ENCODE assay signal across 10 mouse cellular contexts in genomic region chr4:150268674-150269653, GRCm38 (mm10). TPM values are rescaled to one million over a fixed set of nuclear protein-coding genes. Genes with fewer than 3 reads are reported as not detected.
DNase-seq lines count a peak whose midpoint lies in the region; ATAC-seq and TF ChIP-seq lines count a peak whose summit lies in the region.
"Had no signal": no experiment of that assay in that cellular context is flagged by ENCODE, and none has a peak within 500 bp of the region (broad histone marks: within the 10 kb centered on the region; RNA-seq: fewer than 3 reads in every experiment).

No protein-coding gene starts in this region.

- H3K9me3 ChIP-seq in hindbrain, embryonic 10.5 days, result no peaks in the 10 kb centered on the region
- no peaks in the 10 kb centered on the region for H3K9me3 ChIP-seq in hindbrain, embryonic 13.5 days
- H3K9me3 ChIP-seq in embryonic facial prominence, embryonic 12.5 days, result no peaks in the 10 kb centered on the region

- H3K9ac ChIP-seq in hindbrain, embryonic 13.5 days, result no peak overlapping the region
- no peak overlapping the region for H3K9ac ChIP-seq in embryonic facial prominence, embryonic 12.5 days

- no peak for TF ChIP-seq POLR2A in myocyte (IDR thresholded peaks at IDR 0.05; ENCODE audit: insufficient read length, low read depth)

- H3K4me1 ChIP-seq in hindbrain, embryonic 10.5 days (replicated peaks), result peaks cover 27% of the 10 kb centered on the region
- peaks cover 33% of the 10 kb centered on the region for H3K4me1 ChIP-seq in hindbrain, embryonic 13.5 days (replicated peaks)
- peaks cover 32% of the 10 kb centered on the region for H3K4me1 ChIP-seq in embryonic facial prominence, embryonic 12.5 days

- no peak for ATAC-seq in hindbrain, embryonic 13.5 days (ENCODE audit: low FRiP score)
- peak; percentile 50 for ATAC-seq in CD4-positive, CD25-positive, alpha-beta regulatory T cell, adult 4 months
- ATAC-seq in embryonic facial prominence, embryonic 12.5 days (ENCODE audit: insufficient number of reproducible peaks, insufficient read depth, low FRiP score, low TSS enrichment), result no peak
- ATAC-seq: Patski had no signal

- H3K4me2 ChIP-seq in hindbrain, embryonic 13.5 days, result no peak overlapping the region
- 0 out of 2 replicates have a peak overlapping the region, but pooled peaks have one; percentile 2 for H3K4me2 ChIP-seq in embryonic facial prominence, embryonic 12.5 days (replicated peaks)
- H3K4me2 ChIP-seq in myocyte (ENCODE audit: low read depth), result peak overlapping the region; percentile 49

- WGBS in hindbrain, embryonic 10.5 days, result 89% methylated on average over 33 of the region's 33 CpGs
- 83% methylated on average over 33 of the region's 33 CpGs for WGBS in hindbrain, embryonic 13.5 days
- 78% methylated on average over 33 of the region's 33 CpGs for WGBS in embryonic facial prominence, embryonic 12.5 days

- no peaks in the 10 kb centered on the region for H3K27me3 ChIP-seq in hindbrain, embryonic 10.5 days (ENCODE audit: insufficient read depth, poor library complexity, severe bottlenecking)
- H3K27me3 ChIP-seq in hindbrain, embryonic 13.5 days, result no peaks in the 10 kb centered on the region
- H3K27me3 ChIP-seq in embryonic facial prominence, embryonic 12.5 days, result no peaks in the 10 kb centered on the region
- no peaks in the 10 kb centered on the region for H3K27me3 ChIP-seq in myocyte (ENCODE audit: control insufficient read depth, insufficient read depth, insufficient read length)
- H3K27me3 ChIP-seq: Patski had no signal

- no peaks in the 10 kb centered on the region for H3K36me3 ChIP-seq in hindbrain, embryonic 10.5 days
- no peaks in the 10 kb centered on the region for H3K36me3 ChIP-seq in hindbrain, embryonic 13.5 days
- H3K36me3 ChIP-seq in embryonic facial prominence, embryonic 12.5 days, result no peaks in the 10 kb centered on the region
- no peaks in the 10 kb centered on the region for H3K36me3 ChIP-seq in myocyte (ENCODE audit: control insufficient read depth, insufficient read depth)

- no peaks in the 10 kb centered on the region for H3K79me2 ChIP-seq in myocyte (ENCODE audit: control insufficient read depth, insufficient read depth)

- H3K27ac ChIP-seq in hindbrain, embryonic 10.5 days, result peak overlapping the region; percentile 45; the same call in 1 of the 2 replicates
- no peak overlapping the region for H3K27ac ChIP-seq in hindbrain, embryonic 13.5 days
- H3K27ac ChIP-seq in embryonic facial prominence, embryonic 12.5 days, result 0 out of 2 replicates have a peak overlapping the region, but pooled peaks have one; percentile 31

- H3K4me3 ChIP-seq in hindbrain, embryonic 10.5 days, result no peak overlapping the region
- no peak overlapping the region for H3K4me3 ChIP-seq in hindbrain, embryonic 13.5 days
- no peak overlapping the region for H3K4me3 ChIP-seq in embryonic facial prominence, embryonic 12.5 days
- H3K4me3 ChIP-seq in myocyte, result no peak overlapping the region

- no peak for DNase-seq in hindbrain, embryonic 10.5 days (ENCODE audit: low spot score)
- no peak for DNase-seq in spleen, adult 12 weeks (ENCODE audit: low spot score)
- no peak for DNase-seq in layer of hippocampus, adult 9-10 months (ENCODE audit: low spot score)
- no peak for DNase-seq in cerebellum, postnatal 4 days (ENCODE audit: low spot score in 2 of 2)
- DNase-seq: lung, adult 18-20 months had no signal

- H3ac ChIP-seq in myocyte (ENCODE audit: control insufficient read depth, insufficient read length), result no peak overlapping the region

TF ChIP-seq in myocyte, 11 proteins besides CTCF, POLR2A, EP300 and RAD21:
- TF ChIP-seq MYOG (IDR thresholded peaks at IDR 0.05; ENCODE audit: control insufficient read depth in 1 of 3, insufficient read depth in 1 of 3, insufficient read length in 2 of 3, low read depth in 2 of 3) (no peak), MYOD1 (IDR thresholded peaks at IDR 0.05; ENCODE audit: control insufficient read depth in 1 of 3, insufficient read length in 2 of 3, low read depth in 2 of 3) (no peak)

RNA-seq across cellular contexts. Expression of gene Rere, which starts 12.5 kb away (rescaled TPM):
- polyA plus RNA-seq in hindbrain, embryonic 10.5 days (2016; fragmentation: Nextera tagmentation; extraction: Ambion mirVana), result 29.4 and 40.4 TPM in 2 replicates
- polyA plus RNA-seq in hindbrain, embryonic 13.5 days (2015; fragmentation: Nextera tagmentation; extraction: Ambion mirVana), result 36.2 and 39.0 TPM in 2 replicates
- polyA plus RNA-seq in CD4-positive, CD25-positive, alpha-beta regulatory T cell, adult 4 months (2017; shearing (Covaris generic)), result 10 to 100 TPM; 24.7 to 28.4 TPM
- 37.7 and 40.7 TPM in 2 replicates for polyA plus RNA-seq in embryonic facial prominence, embryonic 12.5 days (2016; fragmentation: Nextera tagmentation; extraction: Ambion mirVana)
- 34.0 TPM for polyA plus RNA-seq in myocyte (2012; fragmentation: generic; extraction: Trizol)

RNA-seq across cellular contexts. Expression of gene Eno1, which starts 32.4 kb away (rescaled TPM):
- 2,517 and 3,327 TPM in 2 replicates for polyA plus RNA-seq in hindbrain, embryonic 10.5 days (2016; fragmentation: Nextera tagmentation; extraction: Ambion mirVana)
- 1,025 and 1,119 TPM in 2 replicates for polyA plus RNA-seq in hindbrain, embryonic 13.5 days (2015; fragmentation: Nextera tagmentation; extraction: Ambion mirVana)
- polyA plus RNA-seq in CD4-positive, CD25-positive, alpha-beta regulatory T cell, adult 4 months (2017; shearing (Covaris generic)), result 1,000 to 10,000 TPM in 1 of 2 experiments, 100 to 1,000 TPM in 1; 733 to 1,178 TPM
- polyA plus RNA-seq in embryonic facial prominence, embryonic 12.5 days (2016; fragmentation: Nextera tagmentation; extraction: Ambion mirVana), result 1,519 and 1,577 TPM in 2 replicates
- 1,358 TPM for polyA plus RNA-seq in myocyte (2012; fragmentation: generic; extraction: Trizol)
